Mouse (Mus musculus) embryonic fibroblast, embryonic 13.5 days (primary cell): ENCODE data around the gene Sestd1.

Source experiments
- CTCF ChIP-seq: IDR thresholded peaks from 2 replicates; pipeline ENCODE4 v1.5.1; 2011; ENCODE audit warnings: mild to moderate bottlenecking, control low read depth, low read length, moderate library complexity, borderline replicate concordance; ENCODE audit not compliant: insufficient read depth
- POLR2A ChIP-seq: IDR thresholded peaks from 2 replicates; pipeline ENCODE4 v1.6.1; 2011; ENCODE audit warnings: low read depth, mild to moderate bottlenecking, control low read depth, low read length, moderate library complexity

DNA sequence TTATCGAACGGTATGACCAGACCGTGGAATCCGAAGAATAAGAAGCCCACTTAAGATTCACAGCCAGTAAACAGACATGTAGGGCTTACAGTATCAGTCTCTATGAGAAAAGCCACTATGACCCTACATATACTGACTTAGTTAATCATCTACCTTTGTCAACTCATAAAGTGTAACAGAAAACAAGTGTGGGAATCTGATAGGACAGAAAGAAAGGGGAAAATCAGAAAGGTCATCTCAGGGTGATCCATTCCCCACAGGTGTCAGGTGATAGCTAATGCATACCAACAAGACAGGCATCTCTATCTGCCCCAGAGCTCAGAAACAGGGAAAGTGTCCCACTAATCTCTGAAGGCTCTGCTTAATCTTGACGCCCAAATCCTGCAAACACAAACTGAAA, 4.5 kb downstream of the Sestd1 start:
- no peak for TF ChIP-seq POLR2A
- TF ChIP-seq CTCF, result no peak
